Mouse (Mus musculus) ES-E14 (cell line): ENCODE results near the gene Tbpl1. TPM values are rescaled to one million over a fixed set of nuclear protein-coding genes. Genes with fewer than 3 reads are reported as not detected.

Source experiments
- DNase-seq: peaks from one replicate; pipeline ENCODE4 v3.0.0-alpha.2; 2013; ENCODE audit warnings: low read depth, low spot score
- H3K27ac ChIP-seq: 2 replicates; pipeline ENCODE4 v1.5.1; 2012; ENCODE audit warnings: low read depth, mild to moderate bottlenecking, low read length, moderate library complexity, mixed read lengths; ENCODE audit not compliant: poor library complexity, insufficient read depth, severe bottlenecking
- H3K36me3 ChIP-seq: 2 replicates; pipeline ENCODE4 v1.6.1; 2012; ENCODE audit warnings: mild to moderate bottlenecking, low read length, moderate library complexity, mixed read lengths; ENCODE audit not compliant: control insufficient read depth, poor library complexity, insufficient read depth, severe bottlenecking
- H3K4me1 ChIP-seq, 2 experiments: fragments of 150-350 bp in 1 of 2; sonication (generic) in 1 of 2; 2 replicates each; pipeline ENCODE4 v1.6.1; 2012; ENCODE audit warnings: low read length in 2 of 2, mild to moderate bottlenecking in 1 of 2, mixed read lengths in 1 of 2; ENCODE audit not compliant: control insufficient read depth in 2 of 2, insufficient read depth in 2 of 2, poor library complexity in 1 of 2
- H3K4me3 ChIP-seq, 2 experiments: fragments of 150-350 bp in 1 of 2; sonication (generic) in 1 of 2; 2 replicates each; pipeline ENCODE4 v1.5.1; 2012; ENCODE audit warnings: low read length in 2 of 2, low read depth in 1 of 2, mild to moderate bottlenecking in 1 of 2, mixed read lengths in 1 of 2; ENCODE audit not compliant: insufficient read depth in 1 of 2, poor library complexity in 1 of 2, severe bottlenecking in 1 of 2
- H3K9ac ChIP-seq: 2 replicates; pipeline ENCODE4 v1.6.1; 2012; ENCODE audit warnings: low read depth, mild to moderate bottlenecking, low read length, mixed read lengths; ENCODE audit not compliant: poor library complexity, insufficient read depth, severe bottlenecking
- H3K9me3 ChIP-seq: fragments of 150-350 bp; sonication (generic); 2 replicates; pipeline ENCODE4 v1.6.1; 2012; ENCODE audit warnings: low read depth, mild to moderate bottlenecking, low read length; ENCODE audit not compliant: control insufficient read depth, insufficient read depth
- CHD2 ChIP-seq: IDR thresholded peaks from 2 replicates; pipeline ENCODE4 v1.6.1; 2014; ENCODE audit warnings: mild to moderate bottlenecking, low read depth, low read length, inconsistent platforms
- HCFC1 ChIP-seq: IDR thresholded peaks from 2 replicates; pipeline ENCODE4 v1.6.1; 2012; ENCODE audit warnings: low read length, inconsistent platforms, borderline replicate concordance; ENCODE audit not compliant: insufficient read depth
- MAFK ChIP-seq: IDR thresholded peaks from 2 replicates; pipeline ENCODE4 v1.6.1; 2014; ENCODE audit warnings: mild to moderate bottlenecking, low read depth, low read length, inconsistent platforms; ENCODE audit not compliant: insufficient read depth
- ZC3H11A ChIP-seq: IDR thresholded peaks from 2 replicates; pipeline ENCODE4 v1.6.1; 2012; ENCODE audit warnings: low read depth, mild to moderate bottlenecking, inconsistent platforms, low read length, borderline replicate concordance
- ZNF384 ChIP-seq: IDR thresholded peaks from 2 replicates; pipeline ENCODE4 v1.6.1; 2012; ENCODE audit warnings: low read depth, low read length, inconsistent platforms
- in situ Hi-C, 2 experiments: fragments of 600-800 bp; cut with MboI; formaldehyde crosslinking; loops; one replicate each; pipeline ENCODE4 v1.15.1; 2025; ENCODE audit warnings: low sequenced_read_pairs in 2 of 2, inconsistent platforms in 1 of 2; ENCODE audit not compliant: unreplicated experiment in 2 of 2
- total RNA-seq: library from RNA; depleted of rRNA; stranded (reverse); fragments of 300-350 nt; gene quantifications from 2 replicates; pipeline ENCODE4 v1.2.3, GENCODE M21; 2012

Tbpl1 gene
- total RNA-seq, 1 experiment = 26.8 TPM

GRCm38 (mm10) chr10:22696236-22696635 lies 35.5 kb downstream of the Tbpl1 start:
- in situ Hi-C loops = no loop called here
- no peak overlapping the region for H3K9ac ChIP-seq
- TF ChIP-seq CHD2 (no peak), MAFK (no peak), HCFC1 (no peak), ZNF384 (no peak), ZC3H11A (no peak)
- no peak for DNase-seq
- H3K36me3 ChIP-seq = no peaks in the 10 kb centered on the region
- no peak overlapping the region for H3K27ac ChIP-seq
- H3K4me3 ChIP-seq = no peak overlapping the region
- H3K4me1 ChIP-seq = peaks cover 2 to 18% of the 10 kb centered on the region in 2 experiments; a peak in 2 of 4 replicates
- no peaks in the 10 kb centered on the region for H3K9me3 ChIP-seq

DNA sequence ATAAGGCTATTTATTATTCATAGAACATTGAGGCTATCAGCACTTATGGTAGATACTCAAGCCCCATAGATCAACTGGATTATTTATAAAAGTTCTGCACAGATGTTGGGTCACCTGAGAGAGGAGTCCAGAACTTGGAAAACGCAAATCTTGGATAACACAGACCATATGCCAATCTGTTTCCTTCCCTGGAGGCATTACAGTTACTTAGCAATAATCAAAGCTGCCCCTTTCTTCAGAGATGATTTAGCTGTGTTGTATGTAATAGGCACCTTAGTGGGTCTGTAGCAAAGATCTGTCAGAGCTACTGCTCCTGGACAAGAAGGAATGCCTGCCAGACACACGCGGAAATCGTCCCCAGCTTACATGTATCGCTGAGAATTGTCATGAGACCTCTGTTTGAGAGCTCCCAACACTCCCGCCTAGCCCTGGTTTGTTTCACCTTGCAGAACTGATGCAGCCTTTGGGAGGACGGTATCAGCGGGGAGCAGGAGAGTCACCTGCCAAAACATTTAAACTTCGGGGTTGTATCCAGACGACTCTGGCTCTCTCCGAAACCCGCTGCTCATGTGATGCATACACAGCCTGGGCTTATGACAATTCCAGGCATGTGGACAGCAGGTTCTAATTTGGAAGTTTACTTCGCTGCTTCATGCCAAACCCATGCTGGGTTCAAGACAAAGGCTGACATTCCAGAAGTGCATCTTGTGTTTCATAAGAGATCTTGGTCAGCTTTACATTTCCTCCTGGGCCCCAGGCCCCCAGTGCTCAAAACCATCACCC lies 55.7 kb downstream of the Tbpl1 start:
- H3K9me3 ChIP-seq = no peaks in the 10 kb centered on the region
- no peaks in the 10 kb centered on the region for H3K4me1 ChIP-seq
- no peak overlapping the region for H3K4me3 ChIP-seq
- TF ChIP-seq ZNF384 = no peak
- TF ChIP-seq ZC3H11A = no peak
- TF ChIP-seq MAFK = no peak
- no peak for TF ChIP-seq CHD2
- no peak for TF ChIP-seq HCFC1
- no peak overlapping the region for H3K9ac ChIP-seq
- H3K27ac ChIP-seq = no peak overlapping the region
- in situ Hi-C loops = no loop called here
- no peaks in the 10 kb centered on the region for H3K36me3 ChIP-seq
- no peak for DNase-seq

DNA sequence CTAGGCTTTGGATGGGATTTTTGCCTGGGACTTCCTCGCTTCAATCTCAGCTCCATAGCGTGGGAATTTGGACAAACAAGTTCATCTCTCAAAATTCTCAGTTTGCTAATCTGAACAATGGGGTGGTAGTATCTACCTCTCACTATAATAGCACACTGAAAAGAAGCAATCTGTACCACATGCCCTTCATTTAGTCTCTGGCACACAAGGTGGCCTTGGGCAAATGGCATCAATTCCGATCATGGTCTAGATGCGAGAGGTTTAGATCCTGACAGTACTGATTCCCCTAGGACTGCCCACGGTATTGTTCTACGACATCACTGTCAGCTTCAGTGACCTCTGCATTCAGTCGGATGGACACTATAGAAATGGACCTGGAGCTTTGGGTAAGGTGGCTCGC lies 57.6 kb downstream of the Tbpl1 start:
- in situ Hi-C loops = no loop called here
- Histone ChIP-seq H3K27ac (no peak overlapping the region), H3K9me3 (no peaks in the 10 kb centered on the region), H3K9ac (no peak overlapping the region), H3K4me1 (no peaks in the 10 kb centered on the region), H3K36me3 (no peaks in the 10 kb centered on the region), H3K4me3 (no peak overlapping the region)
- TF ChIP-seq MAFK (no peak), HCFC1 (no peak), CHD2 (no peak), ZNF384 (no peak), ZC3H11A (no peak)
- no peak for DNase-seq

- in situ Hi-C loops = no loop called here
- Histone ChIP-seq H3K9me3 (no peaks in the 10 kb centered on the region), H3K4me1 (no peaks in the 10 kb centered on the region)
Observed at GRCm38 (mm10) chr10:22668509-22668908, 63.2 kb downstream of the Tbpl1 start.

More at GRCm38 (mm10) chr10:22668509-22668908, 63.2 kb downstream of the Tbpl1 start:
- TF ChIP-seq HCFC1 (no peak), MAFK (no peak), CHD2 (no peak), ZC3H11A (no peak), ZNF384 (no peak)
- no peak for DNase-seq
- H3K36me3 ChIP-seq = no peaks in the 10 kb centered on the region
- no peak overlapping the region for H3K9ac ChIP-seq
- no peak overlapping the region for H3K27ac ChIP-seq
- no peak overlapping the region for H3K4me3 ChIP-seq
